Mouse (Mus musculus) ES-Bruce4 (cell line): ENCODE data around the gene Ankrd23. TPM values are rescaled to one million over a fixed set of nuclear protein-coding genes. Genes with fewer than 3 reads are reported as not detected.
A peak's percentile ranks its signal among the peaks of the same experiment; 100 is the strongest.

Experiments
- H3K27ac ChIP-seq: 2 replicates; pipeline ENCODE4 v1.5.1; 2012; ENCODE audit warnings: low read length, inconsistent platforms; ENCODE audit not compliant: insufficient read depth
- H3K27me3 ChIP-seq: 2 replicates; pipeline ENCODE4 v1.6.1; 2012; ENCODE audit warnings: mild to moderate bottlenecking, low read length, inconsistent platforms; ENCODE audit not compliant: control insufficient read depth, poor library complexity, insufficient read depth, severe bottlenecking
- H3K36me3 ChIP-seq: 2 replicates; pipeline ENCODE4 v1.6.1; 2012; ENCODE audit warnings: inconsistent platforms, mild to moderate bottlenecking, low read length, moderate library complexity; ENCODE audit not compliant: control insufficient read depth, poor library complexity, insufficient read depth, severe bottlenecking
- H3K4me1 ChIP-seq: one replicate; pipeline ENCODE4 v1.8.1; 2011; ENCODE audit warnings: low read length; ENCODE audit not compliant: control insufficient read depth, insufficient read depth
- H3K4me3 ChIP-seq: 2 replicates; pipeline ENCODE4 v1.5.1; 2011; ENCODE audit warnings: low read depth, mild to moderate bottlenecking, low read length
- H3K9ac ChIP-seq: 2 replicates; pipeline ENCODE4 v1.6.1; 2012; ENCODE audit warnings: low read depth, mild to moderate bottlenecking, inconsistent platforms; ENCODE audit not compliant: poor library complexity, severe bottlenecking
- H3K9me3 ChIP-seq: replicated peaks from 2 replicates; pipeline ENCODE4 v1.6.1; 2012; ENCODE audit warnings: mild to moderate bottlenecking, low read length, inconsistent platforms; ENCODE audit not compliant: control insufficient read depth, poor library complexity, insufficient read depth, severe bottlenecking
- CTCF ChIP-seq: IDR thresholded peaks from one replicate; pipeline ENCODE4 v1.8.1; 2011; ENCODE audit warnings: low read depth, low read length
- EP300 ChIP-seq: IDR thresholded peaks from 2 replicates; pipeline ENCODE4 v1.6.1; 2011; ENCODE audit warnings: low read depth, low read length; ENCODE audit not compliant: insufficient read depth
- POLR2A ChIP-seq: IDR thresholded peaks from one replicate; pipeline ENCODE4 v1.8.1; 2011; ENCODE audit warnings: low read length; ENCODE audit not compliant: insufficient read depth
- polyA plus RNA-seq: library from polyadenylated mRNA; stranded (reverse); fragments of >200 nt; gene quantifications from 2 replicates; pipeline ENCODE4 v1.2.4, GENCODE M21; 2011; ENCODE audit warnings: low read depth; ENCODE audit not compliant: missing spikeins, insufficient read depth, insufficient read length

Gene Ankrd23
- polyA plus RNA-seq, 1 experiment = 6.8 TPM

DNA sequence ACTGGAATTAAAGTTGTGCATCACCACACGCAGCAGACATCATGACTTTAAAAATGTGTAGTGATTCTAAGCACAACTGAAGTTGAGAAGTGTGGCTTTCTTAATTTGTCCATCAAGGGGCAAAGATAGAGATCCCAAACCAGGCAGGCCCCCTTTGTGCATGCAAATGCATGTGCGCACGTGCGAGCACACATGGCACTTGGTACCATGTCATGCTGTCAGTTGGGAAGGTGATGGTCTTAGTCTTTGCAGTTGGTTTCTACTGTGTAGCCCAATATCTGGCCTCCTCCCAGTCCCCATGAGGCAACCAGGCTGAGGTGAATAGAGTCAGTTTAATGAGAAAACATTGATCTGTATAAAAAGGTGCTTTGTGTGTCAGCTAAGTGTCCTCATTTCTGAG is 6.8 kb downstream of the Ankrd23 start:
- H3K27me3 ChIP-seq = no peaks in the 10 kb centered on the region

DNA sequence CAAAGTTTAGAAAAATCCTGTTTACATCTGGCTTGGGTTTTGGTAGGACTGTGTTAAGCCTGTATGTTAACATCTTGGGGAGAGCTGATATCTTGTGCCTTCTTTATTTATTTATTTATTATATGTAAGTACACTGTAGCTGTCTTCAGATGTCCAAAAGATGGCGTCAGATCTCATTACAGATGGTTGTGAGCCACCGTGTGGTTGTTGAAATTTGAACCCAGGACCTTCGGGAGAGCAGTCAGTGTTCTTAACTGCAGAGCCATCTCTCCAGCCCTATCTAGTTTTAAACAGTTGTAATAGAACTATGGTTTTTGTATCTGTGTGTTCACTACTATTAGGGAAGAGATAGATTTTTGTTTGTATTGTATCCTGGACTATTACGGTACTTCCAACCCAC is 7.4 kb downstream of the Ankrd23 start:
- Histone ChIP-seq H3K4me3 (no peak overlapping the region), H3K27me3 (no peaks in the 10 kb centered on the region), H3K4me1 (no peaks in the 10 kb centered on the region), H3K9me3 (no peaks in the 10 kb centered on the region), H3K9ac (no peak overlapping the region), H3K36me3 (peaks cover 7% of the 10 kb centered on the region), H3K27ac (no peak overlapping the region)
- TF ChIP-seq CTCF (no peak), POLR2A (no peak), EP300 (no peak)

More for the DNA sequence above, 6.8 kb downstream of the Ankrd23 start:
- H3K4me1 ChIP-seq = no peaks in the 10 kb centered on the region
- H3K36me3 ChIP-seq = peaks cover 4% of the 10 kb centered on the region; the same call in 1 of the 2 replicates
- TF ChIP-seq EP300 (no peak), CTCF (no peak), POLR2A (no peak)
- no peak overlapping the region for H3K4me3 ChIP-seq
- no peak overlapping the region for H3K27ac ChIP-seq
- H3K9ac ChIP-seq = no peak overlapping the region
- no peaks in the 10 kb centered on the region for H3K9me3 ChIP-seq

DNA sequence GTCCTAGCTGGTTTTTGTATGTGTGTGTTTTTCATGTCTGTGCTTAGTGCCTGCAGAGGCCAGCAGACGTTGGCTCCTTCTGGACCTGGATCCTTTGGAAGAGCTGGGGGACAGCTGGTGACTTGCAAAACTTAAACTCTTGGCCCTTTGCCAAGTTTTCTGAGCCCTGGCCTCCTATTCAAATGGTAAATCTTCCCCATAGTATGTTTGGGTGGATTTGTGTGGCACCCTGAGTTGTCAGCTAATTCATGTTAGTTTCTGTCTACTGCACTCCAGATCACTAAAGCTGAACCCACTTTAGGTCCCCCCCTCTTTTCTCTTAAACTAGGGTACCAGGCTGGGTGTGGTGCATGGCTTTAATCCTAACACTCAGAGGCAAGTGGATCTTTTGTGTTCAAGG is 8.3 kb downstream of the Ankrd23 start:
- H3K36me3 ChIP-seq = peaks cover 15% of the 10 kb centered on the region
- TF ChIP-seq EP300 (no peak), POLR2A (no peak), CTCF (no peak)

DNA sequence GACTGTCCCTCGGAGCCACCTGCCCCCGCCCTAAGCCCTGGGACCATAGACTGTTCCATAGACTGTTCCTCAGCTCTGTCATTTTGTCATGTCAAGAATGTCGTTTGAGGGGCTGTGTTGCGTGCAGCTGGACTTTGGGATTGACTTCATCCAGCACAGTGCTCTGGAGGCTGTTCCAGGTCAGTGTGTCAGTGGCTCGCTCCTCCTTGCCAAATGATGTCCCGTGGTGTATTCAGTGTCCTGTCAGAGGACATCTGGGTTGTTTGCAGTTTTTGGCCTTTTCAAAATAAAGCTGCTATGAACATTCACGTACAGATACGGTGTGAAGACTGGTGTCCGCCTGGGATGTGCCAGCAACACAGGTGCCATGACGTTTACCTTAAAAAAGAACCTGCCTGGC is 9.8 kb downstream of the Ankrd23 start:
- no peaks in the 10 kb centered on the region for H3K4me1 ChIP-seq
- H3K4me3 ChIP-seq = no peak overlapping the region
- TF ChIP-seq POLR2A (no peak), EP300 (no peak), CTCF (no peak)
- H3K9me3 ChIP-seq = no peaks in the 10 kb centered on the region
- H3K27me3 ChIP-seq = no peaks in the 10 kb centered on the region
- H3K36me3 ChIP-seq = peaks cover 17% of the 10 kb centered on the region
- no peak overlapping the region for H3K27ac ChIP-seq
- H3K9ac ChIP-seq = no peak overlapping the region

More for the DNA sequence above, 8.3 kb downstream of the Ankrd23 start:
- Histone ChIP-seq H3K4me1 (no peaks in the 10 kb centered on the region), H3K27me3 (no peaks in the 10 kb centered on the region), H3K4me3 (no peak overlapping the region), H3K9me3 (no peaks in the 10 kb centered on the region), H3K9ac (no peak overlapping the region), H3K27ac (0 out of 2 replicates have a peak overlapping the region, but pooled peaks have one; percentile 9)

DNA sequence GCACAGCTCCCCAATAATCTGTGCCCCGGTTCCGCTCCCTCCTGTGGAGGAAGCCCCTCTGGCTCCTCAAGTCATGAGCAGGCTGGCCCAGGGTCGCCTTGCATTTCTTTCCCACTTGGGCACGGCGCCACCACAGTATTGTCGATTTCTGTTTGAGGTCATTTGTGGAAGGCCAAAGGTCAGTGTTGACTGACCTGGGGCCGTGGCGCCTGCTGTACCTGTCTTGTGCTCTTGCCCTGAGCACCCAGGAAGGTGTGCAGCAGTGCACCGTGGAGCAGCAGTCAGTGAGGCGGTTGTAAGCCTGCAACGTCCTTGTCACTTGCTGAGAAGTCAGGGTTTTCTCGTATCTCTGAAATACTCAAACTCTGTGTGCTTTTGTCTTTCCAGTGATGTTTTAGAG is 10.9 kb downstream of the Ankrd23 start:
- Histone ChIP-seq H3K27me3 (no peaks in the 10 kb centered on the region), H3K4me3 (no peak overlapping the region), H3K27ac (no peak overlapping the region), H3K4me1 (no peaks in the 10 kb centered on the region), H3K9me3 (no peaks in the 10 kb centered on the region), H3K9ac (no peak overlapping the region), H3K36me3 (peaks cover 22% of the 10 kb centered on the region)
- TF ChIP-seq POLR2A = no peak
- no peak for TF ChIP-seq EP300
- TF ChIP-seq CTCF = no peak

DNA sequence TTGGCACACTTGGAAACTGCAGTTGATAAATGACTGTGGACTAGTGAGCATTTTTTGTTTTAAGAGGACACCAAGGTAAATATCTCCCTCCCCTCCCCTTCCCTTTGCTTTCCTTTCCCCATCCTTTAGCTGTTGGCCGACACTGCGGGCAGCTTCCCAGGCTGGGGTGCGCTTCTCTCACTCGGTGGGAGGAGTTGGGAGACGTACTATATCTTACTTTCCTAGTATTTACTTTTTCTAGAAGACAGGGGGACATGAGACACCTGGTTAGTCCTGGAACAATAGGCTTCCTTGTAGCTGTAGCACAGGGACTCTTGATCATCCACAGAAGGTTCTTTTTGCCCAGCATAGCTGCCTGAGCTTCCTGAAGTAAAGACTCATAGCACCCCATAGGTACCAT is 12.6 kb downstream of the Ankrd23 start:
- Histone ChIP-seq H3K36me3 (peaks cover 32% of the 10 kb centered on the region), H3K4me3 (no peak overlapping the region), H3K9me3 (no peaks in the 10 kb centered on the region), H3K4me1 (no peaks in the 10 kb centered on the region), H3K9ac (no peak overlapping the region), H3K27me3 (no peaks in the 10 kb centered on the region), H3K27ac (no peak overlapping the region)
- TF ChIP-seq CTCF (no peak), EP300 (no peak), POLR2A (no peak)
